18 mouse cellular contexts compared by ENCODE assay signal in the genomic region with DNA sequence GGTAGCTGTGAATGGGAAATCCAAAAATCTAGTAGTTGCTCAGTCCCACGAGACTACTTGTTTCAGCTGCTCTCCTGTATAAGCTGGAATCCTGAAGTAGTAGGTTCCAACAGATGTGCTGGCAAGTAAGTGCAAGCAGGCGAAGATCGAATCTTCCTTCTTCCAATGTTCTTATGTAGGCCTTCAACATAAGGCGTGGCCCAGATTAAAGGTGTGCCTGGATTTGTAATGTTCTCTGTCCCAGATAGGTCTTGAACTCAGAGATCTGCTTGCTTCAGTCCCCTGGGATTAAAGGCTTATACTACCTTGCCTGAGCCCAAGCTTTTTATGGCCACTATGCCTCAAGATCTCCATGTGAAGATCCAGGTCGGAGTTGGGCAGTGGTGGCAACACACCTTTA. TPM values are rescaled to one million over a fixed set of nuclear protein-coding genes. Genes with fewer than 3 reads are reported as not detected.
DNase-seq lines count a peak whose midpoint lies in the region; TF ChIP-seq lines count a peak whose summit lies in the region.
"Had no signal": no experiment of that assay in that cellular context is flagged by ENCODE, and none has a peak within 500 bp of the region (broad histone marks: within the 10 kb centered on the region; RNA-seq: fewer than 3 reads in every experiment).

TSS of gene D7Ertd443e (minus strand) at position 101 of the 400 bp plus-strand sequence.

- TF ChIP-seq CTCF in testis, adult 2 months (IDR thresholded peaks at IDR 0.05; ENCODE audit: control insufficient read depth, insufficient read depth, insufficient replicate concordance, low read depth, low read length), result no peak

- no peak within 1 kb of the TSS for H3K4me3 ChIP-seq in testis, adult 2 months (ENCODE audit: control insufficient read depth, low read depth, low read length)

- TF ChIP-seq POLR2A in testis, adult 2 months (IDR thresholded peaks at IDR 0.05; ENCODE audit: control insufficient read depth, low read depth, low read length), result no peak

- H3K27me3 ChIP-seq in testis, adult 2 months (ENCODE audit: control insufficient read depth, insufficient read depth, low read length), result no peaks in the 10 kb centered on the region
- H3K27me3 ChIP-seq: CH12.LX, Patski had no signal

- H3K36me3 ChIP-seq in testis, adult 2 months (ENCODE audit: control insufficient read depth, insufficient read depth, low read length), result no peaks in the 10 kb centered on the region
- H3K36me3 ChIP-seq: G1E had no signal

- no peak within 1 kb of the TSS for H3K27ac ChIP-seq in testis, adult 2 months (ENCODE audit: control insufficient read depth, insufficient read depth, low read depth, low read length)

- H3K4me1 ChIP-seq in testis, adult 2 months (ENCODE audit: control insufficient read depth, insufficient read depth, low read length), result no peaks in the 10 kb centered on the region

- no peak for DNase-seq in testis, postnatal 14 days (ENCODE audit: low spot score)
- DNase-seq: adrenal gland, adult 2 months; adrenal gland, adult 8-10 months; adrenal gland, postnatal 10 days; adrenal gland, postnatal 14 days; adrenal gland, postnatal 25 days; adrenal gland, postnatal 36 days; B cell, adult 2 months; cerebellum, adult 11 months; cerebellum, adult 11-12 months; cerebellum, adult 18-20 months; cerebellum, adult 2 months had no signal

RNA-seq across cellular contexts. Expression of gene D7Ertd443e, which starts in this region (rescaled TPM):
- polyA plus RNA-seq in testis, adult 2 months (2012; rRNA removed), result 51.2 and 56.8 TPM in 2 replicates
- polyA plus RNA-seq: activated CD4-positive, CD25-positive, alpha-beta regulatory T cell, adult 4 months; CD4-positive, CD25-positive, alpha-beta regulatory T cell, adult 4 months; G1E had no signal
